Comparison of ENCODE assay signal across 25 mouse cellular contexts in the genomic region with DNA sequence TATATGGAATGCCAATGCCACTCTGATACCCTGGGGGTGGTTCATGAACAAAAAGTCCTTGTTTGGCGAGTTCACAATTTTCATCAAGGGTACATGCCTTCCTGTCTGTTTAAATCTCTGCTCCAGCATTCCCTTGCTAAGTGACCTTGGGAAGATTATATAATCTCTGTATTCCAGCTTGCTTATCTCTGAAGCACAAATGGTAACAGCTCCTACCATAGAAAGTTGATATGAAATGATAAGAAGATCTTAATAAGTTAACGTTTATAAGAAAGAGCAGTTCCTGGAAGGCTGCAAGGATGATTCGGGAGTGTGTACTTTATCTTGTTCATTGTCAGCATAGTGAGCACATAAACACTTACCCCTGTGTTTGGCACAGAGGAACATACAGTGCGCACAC.
"Had no signal": no experiment of that assay in that cellular context is flagged by ENCODE, and none has a peak within 500 bp of the region (broad histone marks: within the 10 kb centered on the region; RNA-seq: fewer than 3 reads in every experiment).

No protein-coding gene starts in this region.

- H3K4me2 ChIP-seq: embryonic facial prominence, embryonic 12.5 days; embryonic facial prominence, embryonic 13.5 days; embryonic facial prominence, embryonic 15.5 days; forebrain, embryonic 12.5 days; forebrain, embryonic 13.5 days; forebrain, embryonic 15.5 days had no signal

- H3K9ac ChIP-seq: embryonic facial prominence, embryonic 12.5 days; embryonic facial prominence, embryonic 13.5 days; embryonic facial prominence, embryonic 15.5 days; forebrain, embryonic 12.5 days; forebrain, embryonic 13.5 days; forebrain, embryonic 15.5 days; forebrain, postnatal 0 days had no signal

- H3K4me1 ChIP-seq: embryonic facial prominence, embryonic 12.5 days; embryonic facial prominence, embryonic 15.5 days; forebrain, embryonic 10.5 days; forebrain, embryonic 12.5 days; forebrain, embryonic 13.5 days; forebrain, embryonic 15.5 days had no signal

- ATAC-seq: forebrain, embryonic 13.5 days; forebrain, embryonic 14.5 days; forebrain, embryonic 15.5 days; forebrain, embryonic 16.5 days; forebrain, postnatal 0 days had no signal

- H3K36me3 ChIP-seq: embryonic facial prominence, embryonic 10.5 days; embryonic facial prominence, embryonic 12.5 days; embryonic facial prominence, embryonic 13.5 days; embryonic facial prominence, embryonic 15.5 days; forebrain, embryonic 10.5 days; forebrain, embryonic 12.5 days; forebrain, embryonic 15.5 days; heart, embryonic 10.5 days had no signal

- H3K27ac ChIP-seq: embryonic facial prominence, embryonic 10.5 days; embryonic facial prominence, embryonic 12.5 days; embryonic facial prominence, embryonic 13.5 days; embryonic facial prominence, embryonic 15.5 days; forebrain, embryonic 10.5 days; forebrain, embryonic 12.5 days; forebrain, embryonic 13.5 days; forebrain, embryonic 15.5 days; gastrocnemius, adult 2 months; heart, adult 2 months; heart, embryonic 10.5 days had no signal

- H3K27me3 ChIP-seq: embryonic facial prominence, embryonic 12.5 days; embryonic facial prominence, embryonic 13.5 days; embryonic facial prominence, embryonic 15.5 days; forebrain, embryonic 12.5 days; forebrain, embryonic 13.5 days; forebrain, embryonic 15.5 days had no signal

- H3K4me3 ChIP-seq: embryonic facial prominence, embryonic 10.5 days; embryonic facial prominence, embryonic 12.5 days; embryonic facial prominence, embryonic 13.5 days; embryonic facial prominence, embryonic 15.5 days; erythroblast, embryonic 14.5 days; forebrain, embryonic 10.5 days; forebrain, embryonic 12.5 days; forebrain, embryonic 13.5 days; forebrain, embryonic 15.5 days; gastrocnemius, adult 2 months; heart, adult 2 months; heart, embryonic 10.5 days had no signal

- H3K9me3 ChIP-seq: embryonic facial prominence, embryonic 10.5 days; embryonic facial prominence, embryonic 12.5 days; embryonic facial prominence, embryonic 13.5 days; embryonic facial prominence, embryonic 15.5 days; forebrain, embryonic 10.5 days; forebrain, embryonic 12.5 days; forebrain, embryonic 13.5 days; forebrain, embryonic 15.5 days; heart, embryonic 10.5 days had no signal

- DNase-seq: cerebellum, postnatal 10 days; cerebellum, postnatal 14 days; cerebellum, postnatal 25 days; cerebellum, postnatal 36 days; embryo, embryonic 11 days; forebrain, postnatal 0 days; gastrocnemius, adult 2 months; gastrocnemius, postnatal 10 days; gastrocnemius, postnatal 14 days; gastrocnemius, postnatal 25 days; gastrocnemius, postnatal 36 days; heart, adult 18-20 months; heart, adult 2 months had no signal
